Mouse (Mus musculus): ENCODE measurements at regions not wholly inside any gene's neighbourhood (a gene's known extent, or its start where the extent isn't known, plus 50 kb on each side); places are given as distances from the start of the nearest gene placed in this dataset.
A peak's percentile ranks its signal among the peaks of the same experiment; 100 is the strongest.

- peak; percentile 62 to 80 for ATAC-seq (replicated peaks in 1 of 2; ENCODE audit: insufficient read depth in 1 of 2, low FRiP score in 2 of 2, low TSS enrichment in 1 of 2, low read depth in 1 of 2, poor library complexity in 2 of 2, severe bottlenecking in 2 of 2)
Observed at GRCm38 (mm10) chr2:51284781-51285225, 135.9 kb upstream of the Rnd3 start.

GRCm38 (mm10) chr2:51279396-51280045 is 130.6 kb upstream of the Rnd3 start:
- ATAC-seq (replicated peaks in 1 of 2; ENCODE audit: insufficient read depth in 1 of 2, low FRiP score in 2 of 2, low TSS enrichment in 1 of 2, low read depth in 1 of 2, poor library complexity in 2 of 2, severe bottlenecking in 2 of 2), result no peak

- no peak for ATAC-seq (replicated peaks in 1 of 2; ENCODE audit: insufficient read depth in 1 of 2, low FRiP score in 2 of 2, low TSS enrichment in 1 of 2, low read depth in 1 of 2, poor library complexity in 2 of 2, severe bottlenecking in 2 of 2)
Observed at GRCm38 (mm10) chr2:51278824-51279223, 129.9 kb upstream of the Rnd3 start.

- no peak for ATAC-seq (replicated peaks in 1 of 2; ENCODE audit: insufficient read depth in 1 of 2, low FRiP score in 2 of 2, low TSS enrichment in 1 of 2, low read depth in 1 of 2, poor library complexity in 2 of 2, severe bottlenecking in 2 of 2)
Observed at GRCm38 (mm10) chr2:51278356-51278755, 129.4 kb upstream of the Rnd3 start.

GRCm38 (mm10) chr2:51276591-51276990 is 127.7 kb upstream of the Rnd3 start:
- ATAC-seq (replicated peaks in 1 of 2; ENCODE audit: insufficient read depth in 1 of 2, low FRiP score in 2 of 2, low TSS enrichment in 1 of 2, low read depth in 1 of 2, poor library complexity in 2 of 2, severe bottlenecking in 2 of 2), result no peak

- no peak for ATAC-seq (replicated peaks in 1 of 2; ENCODE audit: insufficient read depth in 1 of 2, low FRiP score in 2 of 2, low TSS enrichment in 1 of 2, low read depth in 1 of 2, poor library complexity in 2 of 2, severe bottlenecking in 2 of 2)
Observed at GRCm38 (mm10) chr2:51273300-51273699, 124.4 kb upstream of the Rnd3 start.

GRCm38 (mm10) chr2:51268532-51268931 is 119.6 kb upstream of the Rnd3 start:
- peak; percentile 58 to 59; a peak in 1 of 4 replicates for ATAC-seq (replicated peaks in 1 of 2; ENCODE audit: insufficient read depth in 1 of 2, low FRiP score in 2 of 2, low TSS enrichment in 1 of 2, low read depth in 1 of 2, poor library complexity in 2 of 2, severe bottlenecking in 2 of 2)

- ATAC-seq (replicated peaks in 1 of 2; ENCODE audit: insufficient read depth in 1 of 2, low FRiP score in 2 of 2, low TSS enrichment in 1 of 2, low read depth in 1 of 2, poor library complexity in 2 of 2, severe bottlenecking in 2 of 2), result no peak
Observed at GRCm38 (mm10) chr2:51267662-51268061, 118.8 kb upstream of the Rnd3 start.

- ATAC-seq (replicated peaks in 1 of 2; ENCODE audit: insufficient read depth in 1 of 2, low FRiP score in 2 of 2, low TSS enrichment in 1 of 2, low read depth in 1 of 2, poor library complexity in 2 of 2, severe bottlenecking in 2 of 2), result no peak
Observed at GRCm38 (mm10) chr2:51262506-51262905, 113.6 kb upstream of the Rnd3 start.

GRCm38 (mm10) chr2:51250798-51251197 is 101.9 kb upstream of the Rnd3 start:
- ATAC-seq (replicated peaks in 1 of 2; ENCODE audit: insufficient read depth in 1 of 2, low FRiP score in 2 of 2, low TSS enrichment in 1 of 2, low read depth in 1 of 2, poor library complexity in 2 of 2, severe bottlenecking in 2 of 2), result no peak

- ATAC-seq (replicated peaks in 1 of 2; ENCODE audit: insufficient read depth in 1 of 2, low FRiP score in 2 of 2, low TSS enrichment in 1 of 2, low read depth in 1 of 2, poor library complexity in 2 of 2, severe bottlenecking in 2 of 2), result no peak
Observed at GRCm38 (mm10) chr2:51241573-51241972, 92.7 kb upstream of the Rnd3 start.

- no peak for ATAC-seq (replicated peaks in 1 of 2; ENCODE audit: insufficient read depth in 1 of 2, low FRiP score in 2 of 2, low TSS enrichment in 1 of 2, low read depth in 1 of 2, poor library complexity in 2 of 2, severe bottlenecking in 2 of 2)
Observed at GRCm38 (mm10) chr2:51240000-51240399, 91.1 kb upstream of the Rnd3 start.

- no peak for ATAC-seq (replicated peaks in 1 of 2; ENCODE audit: insufficient read depth in 1 of 2, low FRiP score in 2 of 2, low TSS enrichment in 1 of 2, low read depth in 1 of 2, poor library complexity in 2 of 2, severe bottlenecking in 2 of 2)
Observed at GRCm38 (mm10) chr2:51238992-51239391, 90.1 kb upstream of the Rnd3 start.

- ATAC-seq (replicated peaks in 1 of 2; ENCODE audit: insufficient read depth in 1 of 2, low FRiP score in 2 of 2, low TSS enrichment in 1 of 2, low read depth in 1 of 2, poor library complexity in 2 of 2, severe bottlenecking in 2 of 2), result no peak
Observed at GRCm38 (mm10) chr2:51238131-51238931, 89.4 kb upstream of the Rnd3 start.

- ATAC-seq (replicated peaks in 1 of 2; ENCODE audit: insufficient read depth in 1 of 2, low FRiP score in 2 of 2, low TSS enrichment in 1 of 2, low read depth in 1 of 2, poor library complexity in 2 of 2, severe bottlenecking in 2 of 2), result no peak
Observed at GRCm38 (mm10) chr2:51237451-51237850, 88.5 kb upstream of the Rnd3 start.

GRCm38 (mm10) chr2:51236852-51237251 is 87.9 kb upstream of the Rnd3 start:
- ATAC-seq (replicated peaks in 1 of 2; ENCODE audit: insufficient read depth in 1 of 2, low FRiP score in 2 of 2, low TSS enrichment in 1 of 2, low read depth in 1 of 2, poor library complexity in 2 of 2, severe bottlenecking in 2 of 2), result no peak

- no peak for ATAC-seq (replicated peaks in 1 of 2; ENCODE audit: insufficient read depth in 1 of 2, low FRiP score in 2 of 2, low TSS enrichment in 1 of 2, low read depth in 1 of 2, poor library complexity in 2 of 2, severe bottlenecking in 2 of 2)
Observed at GRCm38 (mm10) chr2:51234427-51234826, 85.5 kb upstream of the Rnd3 start.

- no peak for ATAC-seq (replicated peaks in 1 of 2; ENCODE audit: insufficient read depth in 1 of 2, low FRiP score in 2 of 2, low TSS enrichment in 1 of 2, low read depth in 1 of 2, poor library complexity in 2 of 2, severe bottlenecking in 2 of 2)
Observed at GRCm38 (mm10) chr2:51222851-51223250, 73.9 kb upstream of the Rnd3 start.

- no peak for ATAC-seq (replicated peaks in 1 of 2; ENCODE audit: insufficient read depth in 1 of 2, low FRiP score in 2 of 2, low TSS enrichment in 1 of 2, low read depth in 1 of 2, poor library complexity in 2 of 2, severe bottlenecking in 2 of 2)
Observed at GRCm38 (mm10) chr2:51219714-51220113, 70.8 kb upstream of the Rnd3 start.
